Mouse (Mus musculus) forebrain, embryonic 11.5 days (tissue): ENCODE results near the gene Cops2. TPM values are rescaled to one million over a fixed set of nuclear protein-coding genes. Genes with fewer than 3 reads are reported as not detected.
A peak's percentile ranks its signal among the peaks of the same experiment; 100 is the strongest.

Experiments
- ATAC-seq: fragments of 200-750 bp; cut with Nextera tagmentation; replicated peaks from 2 replicates; pipeline ENCODE4 v1.8.0; 2017; ENCODE audit warnings: moderate TSS enrichment; ENCODE audit not compliant: low FRiP score
- DNase-seq: peaks from one replicate; pipeline ENCODE4 v3.0.0-alpha.2; 2017; ENCODE audit warnings: low spot score
- H3K27ac ChIP-seq: fragments of 300-500 bp; sonication (generic); 2 replicates; pipeline ENCODE4 v1.5.1; 2014; ENCODE audit warnings: low read depth, low read length
- H3K27me3 ChIP-seq: fragments of 300-500 bp; sonication (generic); 2 replicates; pipeline ENCODE4 v1.6.1; 2014; ENCODE audit warnings: mild to moderate bottlenecking, low read length, mixed read lengths; ENCODE audit not compliant: control insufficient read depth, insufficient read depth
- H3K36me3 ChIP-seq: fragments of 300-500 bp; sonication (generic); 2 replicates; pipeline ENCODE4 v1.6.1; 2014; ENCODE audit warnings: mild to moderate bottlenecking, low read length, moderate library complexity, mixed read lengths; ENCODE audit not compliant: control insufficient read depth, insufficient read depth
- H3K4me1 ChIP-seq: fragments of 300-500 bp; sonication (generic); replicated peaks from 2 replicates; pipeline ENCODE4 v1.6.1; 2014; ENCODE audit warnings: low read length, mixed read lengths; ENCODE audit not compliant: control insufficient read depth, insufficient read depth
- H3K4me2 ChIP-seq: fragments of 300-500 bp; sonication (generic); 2 replicates; pipeline ENCODE4 v1.6.1; 2014; ENCODE audit warnings: low read depth, mild to moderate bottlenecking, low read length, moderate library complexity, mixed read lengths; ENCODE audit not compliant: severe bottlenecking
- H3K4me3 ChIP-seq: fragments of 300-500 bp; sonication (generic); 2 replicates; pipeline ENCODE4 v1.5.1; 2014; ENCODE audit warnings: low read depth, low read length
- H3K9ac ChIP-seq: fragments of 300-500 bp; sonication (generic); 2 replicates; pipeline ENCODE4 v1.6.1; 2014; ENCODE audit warnings: low read length
- H3K9me3 ChIP-seq: fragments of 300-500 bp; sonication (generic); 2 replicates; pipeline ENCODE4 v1.6.1; 2016; ENCODE audit warnings: low read length, mixed read lengths; ENCODE audit not compliant: control insufficient read depth
- WGBS: fragments of 180-500 bp; shearing (Covaris S2); extraction: QIAGEN DNeasy Blood & Tissue Kit; methylation state at CpG from one replicate; pipeline ENCODE4 v1.1.7; 2014; 5-methylcytosine and 5-hydroxymethylcytosine counted together
- polyA plus RNA-seq: library from polyadenylated mRNA; unstranded; fragments of >200 nt; fragmentation: Nextera tagmentation; extraction: Ambion mirVana; gene quantifications from 2 replicates; pipeline ENCODE4 v1.2.1, GENCODE M21; 2014

Cops2 gene
- 99.8 and 102 TPM in 2 replicates for polyA plus RNA-seq

GRCm38 (mm10) chr2:125858521-125859280, at the start of gene Cops2, which contains the start of gene Galk2:
TSS of gene Cops2 (minus strand) at chr2:125859139.
TSS of gene Galk2 (plus strand) at chr2:125859109.
- peak within 1 kb of the TSS; percentile 99 for H3K4me3 ChIP-seq
- H3K4me1 ChIP-seq: no peaks in the 10 kb centered on the region; the same call in 1 of the 2 replicates
- WGBS: under 1% methylated on average over 44 of the region's 54 CpGs
- H3K9ac ChIP-seq: peak within 1 kb of the TSS; percentile 98
- ATAC-seq (peak; percentile 98), DNase-seq (peak; percentile 95)
- H3K4me2 ChIP-seq: peak within 1 kb of the TSS; percentile 75
- H3K27me3 ChIP-seq: no peaks in the 10 kb centered on the region
- H3K36me3 ChIP-seq: no peaks in the 10 kb centered on the region
- peak within 1 kb of the TSS; percentile 68 for H3K27ac ChIP-seq
- H3K9me3 ChIP-seq: no peaks in the 10 kb centered on the region

GRCm38 (mm10) chr2:125907580-125908255, 48.8 kb upstream of the Cops2 start:
- Histone ChIP-seq H3K27me3 (no peaks in the 10 kb centered on the region), H3K4me1 (no peaks in the 10 kb centered on the region), H3K27ac (no peak overlapping the region), H3K9me3 (no peaks in the 10 kb centered on the region), H3K4me3 (no peak overlapping the region), H3K36me3 (no peaks in the 10 kb centered on the region), H3K4me2 (no peak overlapping the region), H3K9ac (no peak overlapping the region)
- DNase-seq: no peak
- ATAC-seq: no peak
- WGBS: 87% methylated on average over 4 of the region's 4 CpGs

DNA sequence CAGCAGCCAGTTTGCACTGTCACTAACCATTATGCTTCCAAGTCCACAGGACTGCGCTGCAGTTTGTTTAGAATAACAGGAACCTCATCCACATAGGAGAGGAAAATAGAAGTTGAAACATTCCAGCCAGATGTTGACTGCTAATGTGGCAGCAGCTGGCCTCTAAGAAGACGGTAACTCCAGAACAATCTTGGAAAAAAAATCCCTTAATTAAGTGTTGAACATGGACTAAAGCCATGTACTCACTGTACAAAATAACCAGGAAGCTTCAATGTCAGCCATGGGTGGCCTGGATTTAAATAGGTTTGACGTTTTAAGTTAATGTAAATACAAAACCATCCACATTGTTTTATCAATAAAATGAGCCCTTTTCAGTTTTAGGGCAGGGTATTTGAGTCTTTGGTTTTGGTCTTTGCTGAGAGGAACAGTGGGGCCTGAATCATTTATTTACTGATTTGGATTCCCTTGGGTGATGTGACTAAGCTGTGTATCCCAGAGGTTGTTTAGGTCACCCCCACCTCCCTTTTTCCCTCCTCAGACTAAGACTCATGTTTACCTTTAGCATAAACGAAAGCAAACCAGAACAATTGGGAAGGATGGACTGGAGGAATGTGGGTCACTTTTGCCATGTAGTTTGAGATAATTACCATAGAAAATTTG, 47.6 kb upstream of the Cops2 start:
- H3K9ac ChIP-seq: no peak overlapping the region
- ATAC-seq (no peak), DNase-seq (no peak)
- no peak overlapping the region for H3K4me2 ChIP-seq
- no peaks in the 10 kb centered on the region for H3K36me3 ChIP-seq
- WGBS: 87% methylated on average over 4 of the region's 4 CpGs
- no peak overlapping the region for H3K4me3 ChIP-seq
- H3K9me3 ChIP-seq: no peaks in the 10 kb centered on the region
- no peak overlapping the region for H3K27ac ChIP-seq
- no peaks in the 10 kb centered on the region for H3K4me1 ChIP-seq
- no peaks in the 10 kb centered on the region for H3K27me3 ChIP-seq

GRCm38 (mm10) chr2:125901426-125901825, 42.5 kb upstream of the Cops2 start:
- Histone ChIP-seq H3K27me3 (no peaks in the 10 kb centered on the region), H3K4me2 (no peak overlapping the region), H3K4me3 (no peak overlapping the region), H3K4me1 (no peaks in the 10 kb centered on the region), H3K27ac (no peak overlapping the region), H3K36me3 (no peaks in the 10 kb centered on the region), H3K9ac (no peak overlapping the region), H3K9me3 (no peaks in the 10 kb centered on the region)
- 90% methylated on average over 3 of the region's 3 CpGs for WGBS
- DNase-seq (no peak), ATAC-seq (no peak)

DNA sequence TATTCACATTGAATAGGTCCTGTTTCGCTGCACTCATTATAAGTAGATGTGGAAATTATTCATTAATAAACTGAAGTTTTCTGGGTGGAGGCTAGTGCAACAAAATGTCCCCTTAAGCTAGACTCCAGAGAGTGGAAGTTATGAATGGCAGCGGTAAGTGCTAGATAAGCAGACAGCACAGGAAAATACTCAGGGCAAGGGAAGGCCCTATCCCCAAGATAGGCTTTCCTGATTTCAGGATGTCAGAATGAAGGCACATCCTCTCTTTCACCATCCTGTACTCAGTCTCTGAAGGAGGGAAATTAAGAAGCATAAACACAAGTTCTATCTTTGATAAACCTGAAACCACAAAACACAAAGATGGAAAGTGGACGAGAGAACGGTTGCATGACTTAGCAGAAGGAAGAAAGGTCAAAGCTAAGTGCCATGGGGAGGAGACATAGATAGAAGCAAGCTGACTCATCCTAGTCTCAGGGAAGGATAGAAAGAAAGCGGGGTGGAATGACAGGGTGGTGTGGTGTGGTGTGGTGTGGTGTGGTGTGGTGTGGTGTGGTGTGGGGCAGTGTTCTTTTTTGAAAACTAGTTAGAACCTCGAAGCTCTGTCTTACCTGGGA, 42.0 kb upstream of the Cops2 start:
- H3K9me3 ChIP-seq: no peaks in the 10 kb centered on the region
- 92% methylated on average over 6 of the region's 6 CpGs for WGBS
- no peak overlapping the region for H3K9ac ChIP-seq
- H3K27ac ChIP-seq: no peak overlapping the region
- no peaks in the 10 kb centered on the region for H3K27me3 ChIP-seq
- no peak overlapping the region for H3K4me2 ChIP-seq
- DNase-seq: no peak
- no peaks in the 10 kb centered on the region for H3K4me1 ChIP-seq
- no peak for ATAC-seq
- H3K36me3 ChIP-seq: no peaks in the 10 kb centered on the region
- H3K4me3 ChIP-seq: no peak overlapping the region

DNA sequence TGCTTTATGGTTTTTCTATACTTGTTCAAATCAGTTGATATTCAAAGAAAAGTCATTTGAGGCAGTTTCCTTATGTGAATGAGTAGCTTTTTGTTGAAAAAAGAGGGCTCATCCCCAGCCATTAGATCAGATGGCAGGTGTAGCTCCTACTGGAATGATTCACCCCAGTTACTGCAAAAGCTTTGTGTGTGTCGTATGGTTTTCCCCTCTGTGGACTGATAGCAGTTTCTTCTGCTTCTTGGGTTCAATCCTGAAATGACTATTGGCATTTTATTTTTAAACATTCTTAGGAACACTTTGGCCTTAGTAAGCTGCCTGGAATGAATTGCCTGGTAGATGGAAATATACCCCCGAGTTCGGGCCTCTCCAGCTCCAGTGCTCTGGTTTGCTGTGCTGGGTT, 37.4 kb upstream of the Cops2 start:
- Histone ChIP-seq H3K4me3 (no peak overlapping the region), H3K27ac (no peak overlapping the region), H3K4me2 (no peak overlapping the region), H3K4me1 (no peaks in the 10 kb centered on the region), H3K36me3 (no peaks in the 10 kb centered on the region), H3K9ac (no peak overlapping the region), H3K9me3 (no peaks in the 10 kb centered on the region), H3K27me3 (no peaks in the 10 kb centered on the region)
- DNase-seq (no peak), ATAC-seq (no peak)
- WGBS: 92% methylated on average over 3 of the region's 3 CpGs

DNA sequence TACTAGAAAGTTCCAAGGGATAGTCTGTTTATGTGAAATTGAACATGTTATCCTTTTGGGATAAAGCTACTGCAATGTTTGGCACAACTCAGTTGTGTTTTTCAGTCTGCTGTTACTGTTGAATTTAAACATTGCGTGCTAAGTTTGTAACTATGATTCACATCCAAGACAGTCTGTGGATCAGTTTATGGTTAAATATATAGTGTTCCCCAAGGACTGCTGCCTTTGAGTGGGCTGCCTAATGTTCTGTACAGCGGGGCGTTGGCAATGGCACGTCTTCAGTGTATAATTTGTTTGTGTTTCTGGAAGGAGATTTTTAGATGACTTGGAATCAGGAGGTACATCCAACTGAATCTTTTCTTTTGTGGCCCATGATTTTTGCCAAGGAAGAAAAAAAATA, 36.2 kb upstream of the Cops2 start:
- no peak for DNase-seq
- 95% methylated on average over 4 of the region's 4 CpGs for WGBS
- H3K27me3 ChIP-seq: no peaks in the 10 kb centered on the region
- no peaks in the 10 kb centered on the region for H3K4me1 ChIP-seq
- H3K4me3 ChIP-seq: no peak overlapping the region
- no peaks in the 10 kb centered on the region for H3K36me3 ChIP-seq
- ATAC-seq: no peak
- H3K9ac ChIP-seq: no peak overlapping the region
- no peaks in the 10 kb centered on the region for H3K9me3 ChIP-seq
- H3K4me2 ChIP-seq: no peak overlapping the region
- H3K27ac ChIP-seq: no peak overlapping the region

DNA sequence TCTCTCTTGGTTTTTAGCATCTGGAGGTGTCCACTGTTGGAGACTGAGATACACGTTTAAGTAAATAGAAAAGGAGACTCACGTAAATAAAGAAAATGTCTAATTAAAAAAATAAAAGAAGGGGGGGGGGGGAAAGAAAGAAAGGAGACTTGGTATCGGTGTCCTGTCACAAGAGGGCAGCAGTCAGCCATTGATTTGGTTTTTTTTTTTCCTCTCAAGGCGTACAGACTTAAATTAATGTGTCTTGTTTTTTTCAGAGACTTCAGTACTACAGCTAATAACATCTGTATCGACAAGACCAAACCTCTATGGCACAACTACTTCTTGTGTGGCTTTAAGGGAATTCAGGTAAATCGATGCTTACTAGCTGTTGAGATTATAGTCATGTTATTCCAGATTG, 34.2 kb upstream of the Cops2 start:
- no peak for DNase-seq
- WGBS: 52% methylated on average over 6 of the region's 6 CpGs
- no peak overlapping the region for H3K4me2 ChIP-seq

More for the DNA sequence above, 34.2 kb upstream of the Cops2 start:
- ATAC-seq: no peak
- no peaks in the 10 kb centered on the region for H3K36me3 ChIP-seq
- H3K4me1 ChIP-seq: no peaks in the 10 kb centered on the region
- H3K27me3 ChIP-seq: no peaks in the 10 kb centered on the region
- no peak overlapping the region for H3K4me3 ChIP-seq
- H3K9ac ChIP-seq: no peak overlapping the region
- H3K9me3 ChIP-seq: no peaks in the 10 kb centered on the region
- no peak overlapping the region for H3K27ac ChIP-seq
